Mouse (Mus musculus) hematopoietic multipotent progenitor cell, adult 10-12 weeks (in vitro differentiated cells): ENCODE data around the gene Vmn2r66. TPM values are rescaled to one million over a fixed set of nuclear protein-coding genes. Genes with fewer than 3 reads are reported as not detected.

Experiments used
- polyA plus RNA-seq: library from polyadenylated mRNA; stranded (reverse); fragments of >175 nt; gene quantifications from 2 replicates; pipeline ENCODE4 v1.2.3, GENCODE M21; 2012; ENCODE audit warnings: low replicate concordance

Vmn2r66 gene
- not detected in 2 replicates for polyA plus RNA-seq

DNA sequence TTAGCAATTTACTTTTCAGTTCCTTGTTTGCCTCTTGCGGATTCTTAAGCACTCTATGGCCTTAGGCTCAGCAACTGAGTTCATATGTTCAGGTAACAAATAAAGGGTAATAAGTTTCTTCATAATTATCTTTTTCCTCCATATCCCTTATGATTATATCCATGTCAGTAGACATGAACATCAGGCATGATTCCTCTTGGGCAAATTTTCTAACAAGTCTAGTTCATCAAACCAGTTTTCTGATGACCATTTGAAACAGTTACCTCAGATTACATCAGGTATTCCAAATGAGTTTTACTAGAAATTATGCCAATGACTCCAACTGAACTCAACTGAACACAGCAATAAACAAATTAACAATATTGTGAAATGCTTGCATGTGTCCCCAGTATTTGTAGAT lies at the start of gene Vmn2r66:
Vmn2r66 (minus strand) TSS at position 101 of the 400 bp plus-strand sequence.

DNA sequence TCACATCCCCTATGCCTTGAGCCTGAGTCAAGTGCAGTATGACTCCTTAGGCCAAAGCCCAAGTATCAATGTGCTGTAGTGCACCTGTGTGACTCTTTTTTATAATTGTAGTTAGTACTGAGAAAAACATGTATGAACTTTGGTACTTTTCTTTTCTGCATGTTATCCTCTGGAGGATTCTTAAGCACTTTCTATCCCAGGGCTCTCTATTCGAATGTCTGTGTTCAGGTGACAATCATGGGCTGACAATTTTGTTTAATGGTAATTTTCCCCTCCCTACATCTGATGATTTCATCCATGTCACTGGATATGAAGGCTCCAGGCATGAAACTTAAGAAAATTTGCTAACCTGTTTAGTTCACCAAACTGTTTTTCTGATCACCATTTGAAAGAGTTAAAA lies 48.1 kb downstream of the Vmn2r66 start, which contains the start of gene Vmn2r65:
Vmn2r65 (minus strand) TSS at position 101 of the 400 bp plus-strand sequence.

Other genes with a start within 250 kb of the Vmn2r66 start
- gene Olfr291, start 158.7 kb downstream of the Vmn2r66 start, polyA plus RNA-seq = not detected in 2 replicates
- gene Vmn2r65, start 48.2 kb downstream of the Vmn2r66 start, polyA plus RNA-seq = 0.02 TPM in 1 of 2 replicates, not detected in the other
- gene Vmn2r67, start 143.7 kb upstream of the Vmn2r66 start, polyA plus RNA-seq = not detected in 2 replicates
- gene Vmn2r68, start 225.5 kb upstream of the Vmn2r66 start, polyA plus RNA-seq = not detected in 2 replicates